In genomic region chr7:99170519-99170918, GRCm38 (mm10) we compare ENCODE assay signal across 16 mouse cellular contexts.
"Had no signal": no experiment of that assay in that cellular context is flagged by ENCODE, and none has a peak within 500 bp of the region (broad histone marks: within the 10 kb centered on the region; RNA-seq: fewer than 3 reads in every experiment).

No protein-coding gene starts in this region.

- H3K36me3 ChIP-seq: kidney, embryonic 15.5 days; midbrain, embryonic 12.5 days; midbrain, embryonic 15.5 days; neural tube, embryonic 12.5 days had no signal

- H3K27me3 ChIP-seq: kidney, embryonic 15.5 days; midbrain, embryonic 12.5 days; midbrain, embryonic 15.5 days; neural tube, embryonic 12.5 days had no signal

- H3K9me3 ChIP-seq: kidney, embryonic 15.5 days; midbrain, embryonic 12.5 days; midbrain, embryonic 15.5 days; neural tube, embryonic 12.5 days had no signal

- H3K9ac ChIP-seq: kidney, embryonic 15.5 days; liver, embryonic 14.5 days; lung, embryonic 14.5 days; midbrain, embryonic 12.5 days; midbrain, embryonic 15.5 days; neural tube, embryonic 12.5 days had no signal

- H3K4me1 ChIP-seq: midbrain, embryonic 15.5 days; neural tube, embryonic 12.5 days had no signal

- H3K4me3 ChIP-seq: kidney, embryonic 15.5 days; left cerebral cortex, adult 2 months; midbrain, embryonic 12.5 days; midbrain, embryonic 15.5 days; neural tube, embryonic 12.5 days had no signal

- H3K27ac ChIP-seq: kidney, embryonic 15.5 days; left cerebral cortex, adult 2 months; liver, embryonic 14.5 days; macrophage; midbrain, embryonic 12.5 days; midbrain, embryonic 15.5 days; neural tube, embryonic 12.5 days had no signal

- ATAC-seq: inflammation-experienced regulatory T-cells, adult 6 months; lung, postnatal 0 days; midbrain, embryonic 15.5 days had no signal

- DNase-seq: kidney, adult 18-20 months; layer of hippocampus, postnatal 36 days; lung, embryonic 14.5 days; retina, postnatal 1 day; right cerebral cortex, postnatal 25 days; thymus, adult 18-20 months; thymus, postnatal 36 days had no signal

- H3K4me2 ChIP-seq: kidney, embryonic 15.5 days; lung, embryonic 14.5 days; midbrain, embryonic 12.5 days; midbrain, embryonic 15.5 days; neural tube, embryonic 12.5 days had no signal
